Mouse (Mus musculus) liver, embryonic 13.5 days (tissue): ENCODE results near the gene Prim2. TPM values are rescaled to one million over a fixed set of nuclear protein-coding genes. Genes with fewer than 3 reads are reported as not detected.
"Not testable (repeated sequence)": the region's sequence is repeated elsewhere in the genome, so short reads cannot be mapped to it uniquely, and the experiment has no call there.

Source experiments
- ATAC-seq: fragments of 200-750 bp; cut with Nextera tagmentation; 2 replicates; pipeline ENCODE4 v1.8.0; 2017; ENCODE audit warnings: low read depth, mild to moderate bottlenecking, moderate number of reproducible peaks, moderate library complexity
- DNase-seq: peaks from one replicate; pipeline ENCODE4 v3.0.0; 2022
- H3K27ac ChIP-seq: fragments of 300-500 bp; sonication (generic); 2 replicates; pipeline ENCODE4 v1.5.1; 2015; ENCODE audit warnings: moderate library complexity, mild to moderate bottlenecking, inconsistent platforms
- H3K27me3 ChIP-seq: fragments of 300-500 bp; sonication (generic); 2 replicates; pipeline ENCODE4 v1.6.1; 2015; ENCODE audit warnings: mild to moderate bottlenecking, inconsistent platforms
- H3K36me3 ChIP-seq: fragments of 300-500 bp; sonication (generic); 2 replicates; pipeline ENCODE4 v1.6.1; 2015; ENCODE audit warnings: mild to moderate bottlenecking, inconsistent platforms
- H3K4me1 ChIP-seq: fragments of 300-500 bp; sonication (generic); replicated peaks from 2 replicates; pipeline ENCODE4 v1.6.1; 2015; ENCODE audit warnings: inconsistent platforms
- H3K4me2 ChIP-seq: fragments of 300-500 bp; sonication (generic); 2 replicates; pipeline ENCODE4 v1.6.1; 2015; ENCODE audit warnings: inconsistent platforms, mild to moderate bottlenecking, moderate library complexity
- H3K4me3 ChIP-seq: fragments of 300-500 bp; sonication (generic); replicated peaks from 2 replicates; pipeline ENCODE4 v1.5.1; 2015; ENCODE audit warnings: mild to moderate bottlenecking, inconsistent platforms
- H3K9ac ChIP-seq: fragments of 300-500 bp; sonication (generic); 2 replicates; pipeline ENCODE4 v1.6.1; 2015; ENCODE audit warnings: mild to moderate bottlenecking, inconsistent platforms
- H3K9me3 ChIP-seq: fragments of 300-500 bp; sonication (generic); replicated peaks from 2 replicates; pipeline ENCODE4 v1.6.1; 2016; ENCODE audit warnings: inconsistent platforms
- WGBS: fragments of 180-500 bp; shearing (Covaris S2); methylation state at CpG from one replicate; pipeline ENCODE4 v1.1.7; 2015; ENCODE audit not compliant: insufficient replicate concordance; 5-methylcytosine and 5-hydroxymethylcytosine counted together
- polyA plus RNA-seq: library from polyadenylated mRNA; unstranded; fragments of >200 nt; fragmentation: Nextera tagmentation; extraction: Ambion mirVana; gene quantifications from 2 replicates; pipeline ENCODE4 v1.2.1, GENCODE M21; 2015

Gene Prim2
- polyA plus RNA-seq, 1 experiment from 2014 or later = 43.2 TPM

DNA sequence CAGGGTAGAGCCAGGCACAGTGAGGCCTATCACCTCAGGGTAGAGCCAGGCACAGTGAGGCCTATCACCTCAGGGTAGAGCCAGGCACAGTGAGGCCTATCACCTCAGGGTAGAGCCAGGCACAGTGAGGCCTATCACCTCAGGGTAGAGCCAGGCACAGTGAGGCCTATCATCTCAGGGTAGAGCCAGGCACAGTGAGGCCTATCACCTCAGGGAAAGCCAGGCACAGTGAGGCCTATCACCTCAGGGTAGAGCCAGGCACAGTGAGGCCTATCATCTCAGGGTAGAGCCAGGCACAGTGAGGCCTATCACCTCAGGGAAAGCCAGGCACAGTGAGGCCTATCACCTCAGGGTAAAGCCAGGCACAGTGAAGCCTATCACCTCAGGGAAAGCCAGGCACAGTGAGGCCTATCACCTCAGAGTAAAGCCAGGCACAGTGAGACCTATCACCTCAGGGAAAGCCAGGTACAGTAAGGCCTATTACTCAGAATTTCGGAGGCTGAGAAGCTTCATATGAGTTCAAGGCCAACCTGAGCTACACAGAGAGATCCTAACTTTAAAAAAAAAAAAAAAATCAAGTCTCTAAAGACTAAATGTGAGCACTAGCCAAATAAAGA, 38.5 kb downstream of the Prim2 start:
- H3K4me3 ChIP-seq, H3K9me3 ChIP-seq, H3K27me3 ChIP-seq, H3K4me2 ChIP-seq: not testable (repeated sequence)
- Histone ChIP-seq H3K27ac (peak overlapping the region; percentile 100), H3K9ac (peak overlapping the region; percentile 56; the same call in 1 of the 2 replicates), H3K4me1 (peaks cover 76% of the 10 kb centered on the region), H3K36me3 (peaks cover 63% of the 10 kb centered on the region)
- ATAC-seq (peak; percentile 54), DNase-seq (peak; percentile 45)
- WGBS = 43% methylated on average over 1 of the region's 1 CpGs

DNA sequence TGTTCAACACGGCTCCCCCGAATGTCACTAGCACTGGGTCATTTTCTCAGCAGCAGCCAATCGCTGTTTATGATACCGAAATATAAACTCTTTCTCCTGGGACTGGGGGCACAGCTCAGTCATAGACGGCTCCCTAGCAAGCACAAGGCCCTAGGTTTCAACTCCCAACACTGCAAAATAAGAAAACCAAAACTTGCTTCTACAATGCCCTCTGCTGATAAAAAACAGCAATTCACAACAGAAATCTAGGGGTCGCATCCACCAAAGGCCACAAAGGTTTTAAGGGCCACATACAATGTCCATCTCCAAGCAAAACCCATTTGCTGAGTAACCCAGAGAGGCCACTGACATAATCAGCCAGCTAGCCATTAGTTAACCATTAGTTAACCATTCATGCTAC, 41.8 kb downstream of the Prim2 start:
- Histone ChIP-seq H3K27ac (peak overlapping the region; percentile 100), H3K4me2 (peak overlapping the region; percentile 19; the same call in 1 of the 2 replicates), H3K4me3 (no peak overlapping the region), H3K9ac (peak overlapping the region; percentile 44), H3K27me3 (no peaks in the 10 kb centered on the region), H3K36me3 (peaks cover 66% of the 10 kb centered on the region), H3K9me3 (no peaks in the 10 kb centered on the region), H3K4me1 (peaks cover 95% of the 10 kb centered on the region)
- ATAC-seq = no peak
- 57% methylated on average over 6 of the region's 6 CpGs for WGBS
- no peak for DNase-seq

DNA sequence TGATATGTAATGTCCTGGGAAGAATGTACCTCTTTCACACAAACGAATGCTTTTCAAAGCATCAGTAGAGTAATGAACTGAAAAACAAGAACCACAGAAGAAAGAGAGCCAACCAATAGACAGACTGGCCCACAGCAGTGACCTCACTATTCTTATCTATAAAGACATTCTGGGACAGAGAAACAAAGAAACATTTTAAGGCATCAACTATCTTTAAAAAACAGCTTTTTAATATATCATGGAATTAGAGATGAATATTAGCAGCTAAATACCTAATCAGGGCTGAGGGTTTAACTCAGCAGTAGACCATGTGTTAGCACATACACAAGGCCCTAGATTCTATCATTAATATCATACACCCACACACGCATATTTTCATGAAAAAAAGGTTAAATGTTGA, 42.5 kb downstream of the Prim2 start:
- Histone ChIP-seq H3K27ac (peak overlapping the region; percentile 100), H3K4me3 (no peak overlapping the region), H3K27me3 (no peaks in the 10 kb centered on the region), H3K9ac (no peak overlapping the region), H3K4me2 (no peak overlapping the region), H3K4me1 (peaks cover 90% of the 10 kb centered on the region), H3K9me3 (no peaks in the 10 kb centered on the region), H3K36me3 (peaks cover 65% of the 10 kb centered on the region)
- ATAC-seq (peak; percentile 17; the same call in 1 of the 2 replicates), DNase-seq (no peak)
- WGBS = 42% methylated on average over 2 of the region's 2 CpGs

DNA sequence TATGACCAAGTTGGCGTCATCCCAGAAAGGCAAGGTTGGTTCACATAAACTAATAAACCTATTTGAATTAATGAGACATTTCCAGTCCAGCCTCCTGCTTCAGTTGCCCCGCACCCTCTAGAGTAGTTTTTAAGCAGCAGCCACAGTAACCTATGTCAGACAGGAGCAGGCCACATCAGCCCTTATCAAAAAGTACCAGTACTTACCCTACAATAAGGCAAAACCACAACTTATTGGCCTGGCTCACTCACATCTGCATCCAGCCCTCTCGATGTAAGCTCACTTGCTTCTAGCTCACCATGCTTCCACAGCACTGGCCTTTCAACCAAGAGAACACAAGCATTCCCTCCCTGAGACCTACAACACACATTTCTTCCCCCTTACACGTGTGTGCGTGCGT, 44.7 kb downstream of the Prim2 start:
- H3K27ac ChIP-seq = peak overlapping the region; percentile 100
- peaks cover 90% of the 10 kb centered on the region for H3K4me1 ChIP-seq

DNA sequence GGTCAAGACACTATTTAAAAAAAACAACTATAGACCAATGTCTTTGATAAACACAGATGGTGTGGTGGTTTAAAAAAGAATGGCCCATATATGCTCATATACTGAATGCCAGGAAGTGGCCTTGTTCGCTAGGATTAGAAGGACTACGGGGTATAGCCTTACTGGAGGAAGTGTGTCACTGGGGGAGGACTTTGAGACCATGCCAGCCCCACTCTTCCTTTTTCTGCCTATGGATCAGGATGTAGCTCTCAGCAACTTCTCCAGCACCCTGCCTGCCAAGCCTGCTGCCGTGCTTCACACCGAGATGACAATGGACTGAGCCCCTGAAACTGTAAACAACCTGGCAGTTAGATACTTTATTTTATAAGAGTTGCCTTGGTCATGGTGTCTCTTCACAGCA, 45.2 kb downstream of the Prim2 start:
- DNase-seq (no peak), ATAC-seq (0 out of 2 replicates have a peak, but pooled peaks have one; percentile 3)
- no peaks in the 10 kb centered on the region for H3K27me3 ChIP-seq
- H3K9me3 ChIP-seq = no peaks in the 10 kb centered on the region
- H3K4me2 ChIP-seq = peak overlapping the region; percentile 45
- H3K4me1 ChIP-seq = peaks cover 88% of the 10 kb centered on the region
- WGBS = 45% methylated on average over 4 of the region's 4 CpGs
- H3K27ac ChIP-seq = peak overlapping the region; percentile 100
- H3K36me3 ChIP-seq = peaks cover 60% of the 10 kb centered on the region
- no peak overlapping the region for H3K4me3 ChIP-seq
- H3K9ac ChIP-seq = peak overlapping the region; percentile 62

More for the DNA sequence above, 44.7 kb downstream of the Prim2 start:
- H3K9ac ChIP-seq = peak overlapping the region; percentile 62
- H3K4me3 ChIP-seq = no peak overlapping the region
- 48% methylated on average over 6 of the region's 6 CpGs for whole genome bisulfite sequencing
- peak overlapping the region; percentile 45 for H3K4me2 ChIP-seq
- H3K36me3 ChIP-seq = peaks cover 64% of the 10 kb centered on the region
- DNase-seq (no peak), ATAC-seq (peak; percentile 93)
- H3K27me3 ChIP-seq = no peaks in the 10 kb centered on the region
- no peaks in the 10 kb centered on the region for H3K9me3 ChIP-seq

DNA sequence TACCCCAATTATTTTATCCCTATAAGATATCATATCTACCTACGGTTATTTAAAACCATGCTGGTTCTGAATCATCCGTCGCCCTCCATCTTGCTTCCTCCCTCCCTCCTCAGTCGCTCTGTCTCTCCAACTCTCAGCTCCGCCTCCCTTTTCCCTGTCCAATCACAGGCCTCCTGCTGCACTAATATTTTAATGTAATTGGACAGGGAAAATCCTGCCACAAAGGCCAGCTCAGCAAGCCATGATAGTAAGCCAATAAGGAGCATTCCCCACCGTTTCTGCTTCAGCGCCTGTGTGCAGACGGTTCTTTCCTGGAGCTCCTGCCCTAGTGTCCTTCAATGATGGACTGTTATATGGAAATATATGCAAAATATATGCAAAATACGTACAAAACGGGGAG, 47.8 kb downstream of the Prim2 start:
- ATAC-seq (no peak), DNase-seq (no peak)
- Histone ChIP-seq H3K27me3 (no peaks in the 10 kb centered on the region), H3K4me2 (no peak overlapping the region), H3K9me3 (no peaks in the 10 kb centered on the region), H3K4me1 (peaks cover 80% of the 10 kb centered on the region), H3K9ac (no peak overlapping the region), H3K4me3 (no peak overlapping the region), H3K36me3 (peaks cover 53% of the 10 kb centered on the region), H3K27ac (peak overlapping the region; percentile 73)
- WGBS = 89% methylated on average over 10 of the region's 10 CpGs

DNA sequence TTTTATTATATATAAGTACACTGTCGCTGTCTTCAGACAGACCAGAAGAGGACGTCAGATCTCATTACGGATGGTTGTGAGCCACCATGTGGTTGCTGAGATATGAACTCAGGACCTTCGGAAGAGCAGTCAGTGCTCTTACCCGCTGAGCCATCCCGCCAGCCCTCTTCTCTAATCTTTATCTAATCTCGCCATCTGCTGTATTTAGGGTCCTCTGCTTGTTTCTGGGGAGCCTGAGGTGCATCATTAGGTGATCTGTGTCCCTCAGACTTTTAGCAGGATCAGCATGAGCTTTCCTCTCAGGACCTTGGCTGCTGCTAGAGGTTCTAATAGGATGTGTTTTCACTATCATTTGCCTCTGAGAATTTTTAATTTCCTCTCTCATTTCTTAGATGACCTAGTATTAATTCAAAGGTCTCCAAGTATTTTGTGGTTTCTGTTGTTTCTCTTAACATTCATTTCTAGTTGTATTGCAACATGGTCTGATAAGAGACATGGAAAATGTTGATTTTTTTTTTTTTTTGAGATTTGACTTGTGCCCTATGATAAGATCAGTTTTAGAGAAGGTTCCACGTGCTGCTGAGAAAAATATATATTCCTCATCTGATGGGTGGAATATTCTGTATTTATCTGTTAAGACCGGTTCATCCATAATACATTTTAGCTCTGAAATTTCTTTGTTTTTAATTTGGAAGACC, 49.4 kb downstream of the Prim2 start:
- H3K36me3 ChIP-seq = peaks cover 48% of the 10 kb centered on the region
- peak overlapping the region; percentile 86 for H3K27ac ChIP-seq
- H3K9ac ChIP-seq = no peak overlapping the region; the same call in 1 of the 2 replicates
- no peak overlapping the region for H3K4me3 ChIP-seq
- H3K4me2 ChIP-seq = peak overlapping the region; percentile 41
- DNase-seq (peak; percentile 25), ATAC-seq (peak; percentile 54)
- no peaks in the 10 kb centered on the region for H3K27me3 ChIP-seq
- H3K9me3 ChIP-seq = no peaks in the 10 kb centered on the region
- 31% methylated on average over 9 of the region's 9 CpGs for WGBS
- H3K4me1 ChIP-seq = peaks cover 78% of the 10 kb centered on the region

DNA sequence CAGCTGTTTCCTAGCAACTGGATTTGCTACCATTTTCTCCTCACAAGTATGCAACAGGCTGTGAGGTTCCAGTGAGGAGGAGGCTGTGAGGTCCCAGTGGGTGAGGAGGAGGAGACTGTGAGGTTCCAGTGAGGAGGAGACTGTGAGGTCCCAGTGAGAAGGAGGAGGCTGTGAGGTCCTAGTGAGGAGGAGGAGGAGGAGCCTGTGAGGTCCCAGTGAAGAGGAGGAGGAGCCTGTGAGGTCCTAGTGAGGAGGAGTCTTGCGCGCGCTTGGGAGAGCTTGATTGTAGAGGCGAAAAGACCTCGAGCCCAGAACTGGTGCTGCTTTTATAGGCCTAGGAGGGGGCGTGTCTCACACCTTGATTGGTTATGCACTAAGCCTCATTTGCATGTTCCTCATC, 53.0 kb downstream of the Prim2 start:
- not testable (repeated sequence) for DNase-seq, H3K27me3 ChIP-seq, H3K9me3 ChIP-seq, ATAC-seq, H3K9ac ChIP-seq, H3K4me2 ChIP-seq, H3K4me3 ChIP-seq
- 95% methylated on average over 6 of the region's 6 CpGs for WGBS
- peaks cover 65% of the 10 kb centered on the region for H3K4me1 ChIP-seq
- peak overlapping the region; percentile 53; the same call in 1 of the 2 replicates for H3K27ac ChIP-seq
- peaks cover 19% of the 10 kb centered on the region for H3K36me3 ChIP-seq

DNA sequence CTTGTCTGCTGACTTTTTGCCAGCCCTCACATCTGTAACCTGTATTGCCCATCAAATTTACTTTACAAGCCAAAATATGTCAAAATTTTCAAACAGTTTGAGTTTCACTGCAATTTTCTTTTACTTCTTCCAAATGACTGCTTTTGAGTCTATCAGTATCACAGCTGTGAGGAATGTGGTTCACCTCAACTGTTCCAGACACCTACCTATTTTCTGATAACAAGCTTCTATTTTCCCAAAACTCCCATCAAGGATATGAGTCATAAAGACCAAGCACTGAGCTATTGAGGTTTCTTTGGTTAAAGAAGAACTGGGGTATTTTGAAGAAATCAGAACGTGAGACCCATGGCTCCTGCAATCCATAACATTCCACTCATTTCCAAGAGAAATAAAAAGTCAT, 57.5 kb downstream of the Prim2 start:
- no peak overlapping the region for H3K27ac ChIP-seq
- H3K4me3 ChIP-seq = no peak overlapping the region
- H3K27me3 ChIP-seq = no peaks in the 10 kb centered on the region
- peaks cover 59% of the 10 kb centered on the region for H3K4me1 ChIP-seq
- 62% methylated on average over 1 of the region's 1 CpGs for WGBS
- ATAC-seq (no peak), DNase-seq (no peak)
- no peak overlapping the region for H3K4me2 ChIP-seq
- H3K36me3 ChIP-seq = peaks cover 18% of the 10 kb centered on the region
- H3K9me3 ChIP-seq = no peaks in the 10 kb centered on the region
- H3K9ac ChIP-seq = no peak overlapping the region

DNA sequence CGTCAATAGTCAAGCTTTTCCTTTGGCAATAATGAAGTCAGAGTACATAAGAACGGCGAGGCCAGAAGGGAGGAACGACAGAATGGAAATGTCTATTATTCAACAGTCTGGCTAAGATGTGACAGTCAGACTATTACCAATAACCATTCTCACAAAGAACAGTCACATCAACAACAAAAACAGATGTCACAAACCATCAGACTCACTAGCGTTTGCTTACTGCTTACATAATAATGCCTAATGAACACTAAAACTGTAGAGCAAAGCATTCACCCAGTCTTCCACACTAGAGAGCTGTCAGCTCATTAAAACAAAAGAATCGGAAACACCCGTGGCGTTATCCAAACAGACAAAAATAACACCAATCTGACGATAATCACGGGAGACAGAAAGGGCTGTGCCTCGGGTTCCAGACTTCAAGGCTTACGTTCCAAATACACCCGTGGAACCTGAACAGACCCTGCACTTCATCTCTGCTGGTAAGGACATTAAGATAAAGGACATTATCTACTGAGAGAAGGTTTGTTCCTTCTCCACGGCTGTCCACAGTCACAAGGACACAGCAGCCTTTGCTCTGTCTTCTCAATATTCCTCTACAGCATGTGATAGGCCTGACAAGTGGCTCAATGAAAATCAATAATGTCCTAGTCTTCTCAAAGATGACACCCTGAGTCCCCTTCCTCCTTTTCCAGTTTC, 59.4 kb downstream of the Prim2 start:
- WGBS = 50% methylated on average over 14 of the region's 14 CpGs
- Histone ChIP-seq H3K9ac (no peak overlapping the region), H3K4me3 (no peak overlapping the region), H3K27me3 (no peaks in the 10 kb centered on the region), H3K27ac (peak overlapping the region; percentile 32; the same call in 1 of the 2 replicates), H3K4me1 (peaks cover 47% of the 10 kb centered on the region), H3K4me2 (no peak overlapping the region), H3K36me3 (peaks cover 18% of the 10 kb centered on the region), H3K9me3 (no peaks in the 10 kb centered on the region)
- 0 out of 2 replicates have a peak, but pooled peaks have one; percentile 48 for ATAC-seq
- DNase-seq = no peak

DNA sequence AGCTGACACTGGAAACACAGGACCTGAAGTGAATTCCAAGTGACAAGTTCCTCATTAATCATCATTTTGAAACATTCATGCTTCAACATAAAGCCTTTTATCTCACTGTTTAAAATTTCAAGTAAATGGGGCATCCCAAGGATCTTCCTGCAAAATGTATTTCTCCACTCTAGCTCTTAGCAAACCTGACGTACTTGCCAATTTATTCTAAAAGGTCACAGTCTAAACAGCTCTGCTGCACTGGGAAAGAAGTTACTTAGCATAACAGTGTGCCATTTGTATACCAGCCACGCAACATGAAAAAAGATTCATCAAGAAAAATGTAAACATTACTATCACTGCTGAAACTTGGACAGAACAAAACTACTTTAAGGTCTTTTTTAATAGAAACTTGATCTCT, 61.5 kb downstream of the Prim2 start:
- no peak for DNase-seq
- peaks cover 50% of the 10 kb centered on the region for H3K4me1 ChIP-seq
- H3K27me3 ChIP-seq = no peaks in the 10 kb centered on the region
- H3K4me2 ChIP-seq = no peak overlapping the region
- ATAC-seq = no peak
- WGBS = 81% methylated on average over 2 of the region's 2 CpGs
- H3K36me3 ChIP-seq = peaks cover 18% of the 10 kb centered on the region
- no peak overlapping the region for H3K27ac ChIP-seq
- H3K4me3 ChIP-seq = no peak overlapping the region
- H3K9me3 ChIP-seq = no peaks in the 10 kb centered on the region
- no peak overlapping the region for H3K9ac ChIP-seq
